Mouse (Mus musculus) cerebellum, adult 9-10 months (tissue): ENCODE data around the gene Gm21746.
"Not testable (repeated sequence)": the region's sequence is repeated elsewhere in the genome, so short reads cannot be mapped to it uniquely, and the experiment has no call there.

ENCODE experiments used
- DNase-seq: peaks from one replicate; pipeline ENCODE4 v3.0.0; 2022

Gm21746 gene

GRCm38 (mm10) chrY:6237895-6238294, at the start of gene Gm21746:
Gene Gm21746, minus strand, starts transcription at chrY:6237995.
- not testable (repeated sequence) for DNase-seq

GRCm38 (mm10) chrY:6266798-6267197, 29.0 kb upstream of the Gm21746 start, which contains the start of gene Gm20873:
Gene Gm20873, plus strand, starts transcription at chrY:6267098.
- not testable (repeated sequence) for DNase-seq
